Mouse (Mus musculus) gastrocnemius, adult 8-10 months (tissue): ENCODE measurements around the gene Tas2r119. TPM values are rescaled to one million over a fixed set of nuclear protein-coding genes. Genes with fewer than 3 reads are reported as not detected.
"Not testable (repeated sequence)": the region's sequence is repeated elsewhere in the genome, so short reads cannot be mapped to it uniquely, and the experiment has no call there.

Experiments used
- DNase-seq, 2 experiments: peaks; one replicate each; pipeline ENCODE4 v3.0.0; 2022; ENCODE audit warnings: low spot score in 2 of 2
- total RNA-seq, 4 experiments: library from RNA; stranded (reverse); gene quantifications; 2 replicates each; pipeline ENCODE4 v1.2.4; 2022

Tas2r119 gene
- not detected for total RNA-seq

DNA sequence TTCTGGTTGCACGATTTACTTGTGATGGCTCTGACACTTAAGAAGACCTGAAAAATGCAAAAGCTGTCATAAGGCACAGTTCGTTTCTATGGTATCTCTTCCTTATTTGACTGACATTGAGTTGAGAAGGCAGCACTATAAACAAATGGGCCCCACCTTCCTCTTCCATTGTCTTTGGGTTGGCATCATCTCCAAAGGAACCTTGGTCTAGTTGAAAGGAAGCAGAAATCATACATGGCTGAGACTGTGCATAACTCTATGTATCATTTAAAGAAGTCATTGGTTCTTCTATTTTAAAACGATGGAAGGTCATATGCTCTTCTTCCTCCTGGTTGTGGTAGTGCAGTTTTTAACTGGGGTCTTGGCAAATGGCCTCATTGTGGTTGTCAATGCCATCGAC lies at the start of gene Tas2r119:
TSS of gene Tas2r119 (plus strand) at position 301 of the 400 bp plus-strand sequence.
- no peak for DNase-seq

DNA sequence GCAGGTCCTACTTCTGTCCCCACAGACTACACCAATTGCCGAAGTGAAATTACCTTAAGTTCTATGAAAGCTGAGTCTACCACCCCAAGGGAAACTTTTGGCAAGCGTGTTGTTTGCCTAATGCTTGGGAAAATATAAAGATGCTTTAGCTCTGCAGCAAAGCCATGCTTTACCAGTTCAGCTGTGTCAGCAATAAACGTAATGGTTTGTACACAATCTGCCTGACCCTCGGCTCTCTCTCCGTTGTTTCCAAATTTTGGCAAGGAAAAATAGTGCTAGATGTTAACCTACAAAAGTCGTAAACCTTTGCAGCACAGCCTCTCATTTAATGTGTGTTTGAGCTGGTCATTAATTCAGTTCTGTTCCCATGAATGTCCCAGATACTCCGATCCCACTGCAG lies 44.8 kb upstream of the Tas2r119 start:
- DNase-seq = no peak

DNA sequence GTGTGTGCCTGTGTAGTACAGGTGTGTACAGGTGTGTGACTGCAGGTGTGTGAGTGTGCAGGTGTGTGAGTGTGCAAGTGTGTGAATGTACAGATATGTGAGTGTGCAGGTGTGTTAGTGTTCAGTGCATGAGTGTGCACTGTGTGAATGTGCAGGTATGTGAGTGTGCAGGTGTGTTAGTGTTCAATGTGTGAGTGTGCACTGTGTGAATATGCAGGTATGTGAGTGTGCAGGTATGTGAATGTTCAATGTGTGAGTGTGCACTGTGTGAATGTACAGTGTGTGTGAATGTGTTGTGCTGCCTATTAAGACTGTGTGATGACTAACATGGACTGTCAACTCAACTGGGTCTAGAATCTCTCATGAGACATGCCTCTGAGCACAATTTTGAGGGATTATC lies 35.4 kb upstream of the Tas2r119 start:
- DNase-seq = no peak

- no peak for DNase-seq
Measured at GRCm38 (mm10) chr15:32144269-32144668, 32.8 kb upstream of the Tas2r119 start.

DNA sequence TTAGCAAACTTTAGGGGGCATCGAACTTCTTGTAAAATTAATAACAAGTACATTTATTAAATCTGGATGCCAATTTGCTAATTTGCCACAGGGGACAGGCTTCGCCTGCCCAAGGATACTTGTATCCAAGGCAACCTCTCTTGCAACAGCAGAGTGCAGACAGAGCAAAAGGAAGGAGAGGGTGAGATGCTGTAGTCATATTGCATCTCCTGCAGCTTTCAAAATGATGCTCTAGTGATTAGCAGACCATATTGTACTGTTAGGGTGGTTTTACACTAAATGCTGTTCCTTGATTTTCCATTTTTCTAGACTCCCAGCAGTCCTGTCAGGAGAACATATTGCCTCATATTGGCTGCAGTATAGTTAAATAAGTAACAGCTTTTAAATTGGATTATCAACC lies 23.7 kb upstream of the Tas2r119 start:
- no peak for DNase-seq

DNA sequence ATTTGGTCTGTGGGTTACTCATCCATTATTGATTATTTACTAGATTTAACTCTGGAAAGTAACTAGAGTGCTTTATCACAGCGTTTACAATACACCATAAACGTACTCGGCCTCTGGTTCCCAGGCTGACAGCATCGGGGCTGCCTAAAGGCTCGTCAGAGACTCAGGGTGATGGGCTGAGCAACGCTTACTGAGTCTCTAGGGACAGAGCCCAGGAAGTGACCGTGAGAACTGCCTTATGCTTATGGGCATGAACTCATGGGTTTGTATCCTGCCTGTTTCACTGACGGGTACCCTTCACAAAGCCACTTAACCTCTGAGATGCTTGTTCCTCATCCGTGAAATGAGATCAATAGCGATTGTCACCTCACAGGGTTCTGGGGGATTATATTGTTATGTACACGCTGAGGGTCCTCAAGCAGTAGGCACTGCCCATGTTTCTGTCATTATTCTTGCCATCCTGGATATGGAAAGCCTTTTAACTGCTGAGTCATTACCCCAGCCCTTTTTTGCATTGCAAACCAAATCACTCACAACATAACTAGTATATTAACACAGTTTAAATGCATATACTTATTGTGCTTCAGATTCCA lies 23.1 kb upstream of the Tas2r119 start:
- DNase-seq = no peak

GRCm38 (mm10) chr15:32156126-32156525 lies 21.0 kb upstream of the Tas2r119 start:
- DNase-seq = no peak

DNA sequence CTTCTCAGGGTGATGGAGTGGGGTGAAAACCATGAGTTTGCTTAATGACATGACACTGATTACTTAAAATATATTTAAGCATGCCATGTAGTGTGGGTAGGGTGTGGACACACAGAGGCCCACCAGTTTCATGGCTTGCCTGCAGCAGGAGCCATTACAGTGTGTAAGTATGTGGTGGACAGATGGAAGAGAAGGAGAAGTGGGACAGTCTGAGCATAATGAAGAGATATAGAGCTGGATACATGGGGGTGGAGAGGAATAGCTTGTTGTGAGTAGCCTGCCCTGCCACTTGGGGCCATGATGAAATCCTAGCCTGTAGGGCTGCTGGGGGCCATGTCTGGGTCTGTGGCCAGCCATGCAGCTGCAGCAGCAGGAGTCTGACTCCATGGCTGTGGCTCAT lies 16.8 kb upstream of the Tas2r119 start:
- DNase-seq = no peak

DNA sequence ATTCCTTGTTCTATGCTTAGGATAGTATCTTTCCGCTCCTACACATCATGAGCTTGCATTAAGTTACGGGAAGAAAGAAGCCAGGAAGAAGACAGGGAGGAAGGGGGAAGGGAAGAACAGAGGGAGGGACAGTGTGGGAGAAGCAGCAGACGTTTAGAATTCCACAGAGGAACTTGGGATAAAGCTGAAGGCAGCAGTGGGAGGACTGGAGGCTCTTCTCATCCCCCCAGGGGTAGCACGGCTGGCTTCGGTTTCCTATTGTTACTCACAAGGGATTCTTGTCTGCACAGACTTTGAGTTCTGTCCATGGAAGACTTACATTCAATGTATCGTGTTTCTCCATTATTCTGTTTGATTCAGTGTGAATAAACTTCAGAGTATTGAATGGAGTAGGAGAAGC lies 5.3 kb upstream of the Tas2r119 start:
- no peak for DNase-seq

DNA sequence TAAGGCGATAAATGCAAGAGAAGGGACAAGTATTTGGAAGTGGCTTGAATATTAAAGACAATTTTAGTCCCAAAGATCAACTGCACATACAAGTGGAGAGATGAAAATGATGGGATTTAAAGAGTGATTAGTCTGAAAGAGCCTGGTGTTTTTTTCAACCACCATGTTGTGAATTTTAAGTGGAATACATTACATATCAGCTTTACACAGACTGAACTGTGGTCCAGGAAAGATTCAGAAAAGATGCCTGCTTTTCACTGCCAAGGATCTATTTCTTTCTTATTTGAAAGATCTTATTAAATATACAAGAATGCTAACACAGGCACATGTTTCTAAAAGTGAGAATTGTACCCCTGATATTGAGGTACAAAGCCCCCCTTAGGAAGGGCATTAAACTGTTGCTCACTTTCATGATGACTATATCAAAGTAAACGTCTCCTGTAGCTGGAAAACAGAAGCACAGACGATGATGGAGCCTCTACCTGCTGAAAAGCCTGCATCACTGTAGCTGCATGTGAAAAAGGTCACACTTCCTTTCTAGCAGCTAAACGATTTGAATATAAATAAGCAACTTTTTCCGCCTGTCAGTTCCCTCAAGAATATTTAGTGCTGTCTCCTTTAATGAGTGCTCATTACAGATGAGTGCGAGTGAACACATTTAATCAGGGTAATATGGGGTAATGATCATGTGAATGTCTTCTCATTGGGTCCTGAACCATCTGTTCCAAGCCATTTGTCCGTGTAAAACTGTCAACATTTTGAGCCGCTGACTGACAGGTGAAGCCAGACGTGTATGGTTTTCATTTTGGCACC lies 4.7 kb upstream of the Tas2r119 start:
- DNase-seq = no peak

GRCm38 (mm10) chr15:32172988-32173329 lies 4.1 kb upstream of the Tas2r119 start:
- no peak for DNase-seq

GRCm38 (mm10) chr15:32180010-32180725 lies 3.1 kb downstream of the Tas2r119 start:
- no peak for DNase-seq

- no peak for DNase-seq
Measured at GRCm38 (mm10) chr15:32182026-32182425, 4.9 kb downstream of the Tas2r119 start.

GRCm38 (mm10) chr15:32184964-32185363 lies 7.9 kb downstream of the Tas2r119 start:
- no peak for DNase-seq

- DNase-seq = no peak
Measured at GRCm38 (mm10) chr15:32189879-32190278, 12.8 kb downstream of the Tas2r119 start.

GRCm38 (mm10) chr15:32190436-32190835 lies 13.3 kb downstream of the Tas2r119 start:
- no peak for DNase-seq

- DNase-seq = no peak
Measured at GRCm38 (mm10) chr15:32192948-32193347, 15.9 kb downstream of the Tas2r119 start.

- no peak for DNase-seq
Measured at GRCm38 (mm10) chr15:32198076-32198475, 21.0 kb downstream of the Tas2r119 start.

DNA sequence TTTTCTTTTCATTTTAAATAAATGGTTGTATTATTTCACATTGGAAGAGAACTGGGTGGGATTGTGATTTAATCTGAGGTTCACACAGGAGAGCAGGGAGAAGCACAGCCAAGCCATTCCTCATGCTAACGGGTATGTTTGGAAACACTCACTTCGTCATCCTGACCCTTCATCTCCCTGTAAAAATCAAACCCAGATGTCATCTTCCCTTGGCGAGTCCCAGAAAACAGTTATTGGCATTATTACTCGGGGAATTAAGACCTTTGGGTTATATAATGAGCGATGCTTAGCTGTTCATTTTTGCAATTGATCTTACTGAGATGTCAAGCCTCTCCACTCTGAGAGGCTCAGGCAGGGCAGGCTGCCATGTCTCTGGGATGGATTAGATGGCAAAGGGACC lies 21.5 kb downstream of the Tas2r119 start:
- no peak for DNase-seq

DNA sequence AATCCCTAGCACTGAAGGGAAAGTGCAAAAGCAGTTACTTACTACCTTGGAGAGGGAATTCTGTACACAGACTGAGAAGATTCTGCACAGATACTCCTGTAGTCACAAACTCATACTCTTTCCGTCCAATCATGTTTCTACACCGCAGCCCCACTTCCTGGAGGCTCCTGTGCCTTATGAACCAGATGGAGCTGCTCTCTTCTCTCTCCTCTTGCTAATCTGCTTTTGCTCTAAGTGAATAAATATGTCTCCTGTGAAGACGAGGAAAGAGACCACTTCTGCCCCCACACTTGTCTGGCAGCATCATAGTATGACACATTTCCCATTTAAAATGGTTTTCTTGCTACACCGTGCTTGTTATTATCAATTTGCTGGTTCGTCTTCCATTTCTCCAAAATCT lies 26.2 kb downstream of the Tas2r119 start:
- no peak for DNase-seq

- no peak for DNase-seq
Measured at GRCm38 (mm10) chr15:32204908-32205307, 27.8 kb downstream of the Tas2r119 start.

DNA sequence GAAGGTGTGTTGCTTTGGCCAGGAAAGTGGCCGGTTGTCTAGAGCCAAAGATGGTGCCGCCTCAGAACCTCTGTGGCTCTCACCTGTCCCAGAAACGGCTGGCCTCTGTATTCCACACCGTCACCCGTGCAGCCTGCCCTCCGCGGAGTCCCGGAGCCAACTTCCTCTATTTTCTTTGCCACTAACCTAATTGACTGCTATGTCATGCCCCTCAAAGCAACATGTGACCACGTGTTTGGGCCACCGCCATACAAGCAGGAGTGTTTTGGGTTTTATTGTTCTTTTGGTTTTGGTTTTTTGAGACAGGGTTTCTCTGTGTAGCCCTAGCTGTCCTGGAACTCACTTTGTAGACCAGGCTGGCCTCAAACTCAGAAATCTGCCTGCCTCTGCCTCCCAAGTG lies 37.6 kb downstream of the Tas2r119 start:
- DNase-seq = not testable (repeated sequence)

DNA sequence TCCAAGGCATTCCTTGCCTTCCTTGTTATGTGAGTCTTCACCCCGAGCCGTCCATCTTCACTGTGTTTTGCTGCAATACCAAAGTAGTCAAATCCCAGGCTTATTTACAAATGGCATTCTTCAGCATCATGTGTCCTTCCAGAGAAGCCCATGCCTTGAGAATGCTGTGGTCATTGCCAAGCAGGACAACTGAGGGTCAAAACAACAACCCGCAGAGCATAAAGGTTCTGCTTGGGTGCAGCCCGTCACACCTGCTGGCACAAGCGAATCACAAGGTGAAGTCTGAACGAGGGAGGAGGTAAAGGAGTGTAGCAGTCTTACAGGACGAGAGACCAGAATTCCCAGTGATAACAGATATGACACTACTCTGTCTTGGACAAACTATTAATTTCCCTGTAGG lies 45.9 kb downstream of the Tas2r119 start:
- no peak for DNase-seq
